Mouse (Mus musculus) naive thymus-derived CD4-positive, alpha-beta T cell, adult 2 months (primary cell): ENCODE measurements around the gene Cabp7.
A peak's percentile ranks its signal among the peaks of the same experiment; 100 is the strongest.

Experiments used
- DNase-seq: peaks from one replicate; pipeline ENCODE4 v3.0.0-alpha.2; 2011; ENCODE audit warnings: low read depth

Cabp7 gene

GRCm38 (mm10) chr11:4704072-4704964 lies 42.3 kb downstream of the Cabp7 start, which contains the start of the genes Uqcr10 and Zmat5:
Uqcr10 (minus strand) TSS chr11:4704342.
Zmat5 (plus strand) TSS chr11:4704678.
- DNase-seq = peak; percentile 98

GRCm38 (mm10) chr11:4703688-4704071 lies 42.9 kb downstream of the Cabp7 start:
- no peak for DNase-seq

GRCm38 (mm10) chr11:4700726-4701125 lies 45.9 kb downstream of the Cabp7 start:
- DNase-seq = no peak

GRCm38 (mm10) chr11:4697043-4697983 lies 49.3 kb downstream of the Cabp7 start:
- DNase-seq = no peak

GRCm38 (mm10) chr11:4692162-4692561 lies 54.4 kb downstream of the Cabp7 start:
- DNase-seq = no peak

GRCm38 (mm10) chr11:4691213-4691612 lies 55.4 kb downstream of the Cabp7 start:
- no peak for DNase-seq

GRCm38 (mm10) chr11:4690353-4690752 lies 56.2 kb downstream of the Cabp7 start:
- no peak for DNase-seq

- no peak for DNase-seq
These were observed 57.8 kb downstream of the Cabp7 start for GRCm38 (mm10) chr11:4688632-4689380.

- no peak for DNase-seq
These were observed 58.7 kb downstream of the Cabp7 start for GRCm38 (mm10) chr11:4687874-4688273.

- DNase-seq = no peak
These were observed 59.6 kb downstream of the Cabp7 start for GRCm38 (mm10) chr11:4687027-4687426.
